Mouse (Mus musculus) embryo, embryonic 9.5 days (tissue): ENCODE data around the gene Gm20219.

Experiments
- DNase-seq: peaks from one replicate; pipeline ENCODE4 v3.0.0-alpha.2; 2017; ENCODE audit errors: extremely low spot score

Gene Gm20219

DNA sequence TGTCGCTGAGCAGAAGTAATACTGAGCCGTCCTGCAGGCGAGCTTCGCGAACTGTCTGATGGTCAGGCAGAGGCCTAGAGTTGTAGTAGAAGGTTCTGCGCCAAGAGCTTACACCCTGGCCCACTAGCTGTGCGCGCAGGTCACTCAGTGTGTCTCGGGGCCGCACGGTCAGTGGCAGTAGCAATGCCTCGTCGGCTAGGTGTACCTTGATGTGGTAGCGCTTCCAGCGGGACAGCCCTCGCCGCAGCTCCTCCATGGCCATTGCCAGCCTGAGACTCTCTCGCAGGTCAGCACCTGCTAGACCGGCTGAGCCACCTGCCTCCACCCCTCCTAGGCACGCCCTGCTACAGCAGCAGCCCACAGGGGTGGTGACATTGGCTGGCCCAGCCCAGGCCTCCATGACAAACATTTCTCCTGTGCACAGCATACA lies at the start of gene Gm20219:
TSS of gene Gm20219 (minus strand) at position 266 of the 430 bp plus-strand sequence.
- DNase-seq = no peak

DNA sequence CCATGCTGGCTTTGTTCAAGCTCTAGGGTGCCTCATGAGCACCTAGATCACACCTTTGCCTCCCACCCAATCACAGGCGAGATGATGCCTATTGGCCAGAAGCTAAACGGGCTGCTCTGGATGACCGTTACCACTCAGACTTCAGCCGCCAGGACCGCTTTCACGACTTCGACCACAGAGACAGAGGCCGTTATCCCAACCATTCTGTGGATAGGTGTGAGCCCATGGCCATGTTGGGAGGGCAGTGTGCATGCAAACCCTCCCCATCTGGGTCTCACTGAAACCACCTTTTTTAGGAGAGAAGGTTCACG lies 49.8 kb upstream of the Gm20219 start:
- no peak for DNase-seq

DNA sequence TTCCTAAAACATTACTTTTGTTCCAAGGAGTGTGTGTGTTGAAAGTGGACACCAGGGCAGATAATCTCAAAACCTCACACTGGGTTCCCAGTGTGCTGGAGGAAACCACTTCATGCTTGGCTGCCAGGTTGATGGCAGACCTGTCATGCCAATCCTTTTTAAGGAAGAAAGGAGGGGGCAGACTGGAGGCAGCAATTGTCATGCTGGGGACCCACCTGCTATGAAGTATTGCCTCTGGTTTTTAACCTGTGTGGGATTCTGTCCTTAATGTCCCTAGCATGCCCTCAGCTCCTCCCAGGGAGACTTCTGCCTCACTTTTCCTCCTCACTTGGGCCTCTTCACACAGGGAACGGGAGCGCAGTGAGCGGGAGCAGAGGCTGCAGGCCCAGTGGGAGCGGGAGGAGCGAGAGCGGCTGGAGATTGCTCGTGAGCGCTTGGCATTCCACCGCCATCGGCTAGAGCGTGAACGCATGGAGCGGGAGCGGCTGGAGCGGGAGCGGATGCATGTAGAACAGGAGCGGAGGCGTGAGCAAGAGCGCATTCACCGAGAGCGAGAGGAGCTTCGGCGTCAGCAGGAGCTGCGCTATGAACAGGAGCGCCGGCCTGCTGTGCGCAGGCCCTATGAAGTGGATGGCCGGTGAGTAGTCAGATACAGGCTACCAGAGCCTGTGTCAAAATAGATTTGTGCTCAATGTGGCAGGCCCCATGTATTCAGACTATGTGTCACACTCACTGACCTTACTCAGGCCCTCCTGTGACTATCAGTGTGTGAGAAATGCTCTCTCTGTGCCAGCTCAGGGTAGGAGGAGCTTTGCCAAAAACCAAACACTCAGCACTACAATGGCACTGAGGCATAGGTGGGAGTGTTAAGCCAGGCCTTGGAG lies 49.2 kb upstream of the Gm20219 start:
- no peak for DNase-seq

DNA sequence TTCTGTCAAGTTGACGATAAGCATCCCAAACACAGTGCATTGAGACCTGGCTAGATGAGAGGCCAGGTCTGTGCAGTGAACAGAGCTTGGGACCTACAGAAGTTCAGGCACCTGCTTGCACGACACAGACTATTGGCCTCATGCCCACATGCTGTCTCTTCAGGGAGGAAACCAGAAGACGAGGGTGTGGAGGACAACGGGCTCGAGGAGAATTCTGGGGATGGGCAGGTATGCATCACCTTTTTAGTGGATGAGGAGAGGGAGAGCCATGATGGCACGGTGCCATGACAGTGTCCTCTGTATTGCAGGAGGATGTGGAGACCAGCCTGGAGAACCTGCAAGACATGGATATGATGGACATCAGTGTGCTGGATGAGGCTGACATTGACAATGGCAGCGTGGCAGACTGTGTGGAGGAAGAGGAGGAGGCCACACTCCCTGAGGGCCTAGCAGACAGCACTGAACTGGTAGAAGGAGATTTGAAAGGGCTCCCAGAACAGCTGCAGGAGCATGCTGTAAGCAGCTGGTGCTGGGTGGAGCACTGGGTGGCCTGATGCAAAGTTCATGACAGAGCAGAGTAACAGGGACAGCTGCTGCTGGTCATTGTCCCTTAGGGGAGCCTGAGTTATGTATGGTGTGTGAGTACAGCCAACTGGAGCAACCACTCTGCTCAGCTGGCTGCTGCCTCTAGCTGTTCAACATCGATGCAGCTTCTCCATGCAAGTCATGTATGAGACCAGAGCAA lies 39.5 kb upstream of the Gm20219 start:
- no peak for DNase-seq

DNA sequence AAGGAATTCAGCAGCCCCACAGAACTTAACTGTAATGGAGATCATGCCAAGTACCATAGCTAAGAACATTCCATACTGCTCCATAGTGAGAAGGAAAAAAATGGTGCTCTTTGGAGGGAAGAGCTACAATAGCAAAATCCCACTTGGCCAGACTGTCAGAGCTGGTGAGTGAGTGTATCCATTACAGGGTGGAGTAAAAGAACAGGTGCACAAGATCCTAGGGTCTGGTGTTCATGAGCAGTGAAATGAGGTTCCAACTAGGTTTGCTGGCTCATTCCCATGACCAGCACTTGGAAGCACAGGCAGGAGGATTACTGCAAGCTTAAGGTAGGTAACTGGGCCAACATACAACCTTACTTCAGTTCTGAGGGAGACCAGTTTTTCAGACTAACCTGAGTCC lies 38.4 kb upstream of the Gm20219 start:
- no peak for DNase-seq

DNA sequence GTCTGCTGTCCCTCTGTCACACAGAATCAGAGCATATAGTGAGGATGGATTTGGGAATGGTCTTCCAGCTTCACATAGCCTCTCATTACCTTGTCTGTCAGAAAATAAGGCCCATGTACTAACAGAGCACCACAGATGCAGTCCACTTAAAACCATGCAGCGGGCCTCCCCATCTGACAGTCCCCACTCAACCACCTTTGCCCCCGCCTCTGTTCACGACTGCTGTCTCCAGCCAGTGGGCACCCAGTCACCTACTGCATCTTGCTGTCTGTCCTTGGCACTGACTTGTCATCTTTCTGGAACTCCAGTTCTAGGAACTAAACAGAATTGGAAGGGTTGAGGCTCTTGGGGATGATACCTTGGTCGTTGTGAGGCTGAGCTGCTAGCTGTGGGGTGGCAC lies 34.7 kb upstream of the Gm20219 start:
- DNase-seq = no peak

DNA sequence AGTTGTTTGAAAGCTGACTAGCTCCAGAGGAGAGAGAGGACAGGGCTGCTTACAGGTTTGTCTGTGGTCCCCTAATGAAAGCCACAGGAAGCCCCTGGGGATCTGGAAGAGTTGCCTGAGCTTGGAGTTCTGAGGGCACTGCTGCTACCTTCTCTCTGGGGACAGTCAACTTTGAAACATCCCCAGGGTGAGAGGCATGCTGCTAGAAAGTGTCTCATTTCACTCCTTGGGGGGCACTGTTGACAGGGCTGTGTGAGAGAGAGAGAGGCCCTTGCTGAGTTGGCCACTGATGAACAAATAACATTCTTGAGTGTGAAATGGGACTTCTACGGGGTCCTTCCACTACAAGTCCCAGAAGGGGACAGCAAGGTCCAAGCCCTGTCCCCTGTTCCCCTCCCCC lies 33.6 kb upstream of the Gm20219 start:
- DNase-seq = no peak

DNA sequence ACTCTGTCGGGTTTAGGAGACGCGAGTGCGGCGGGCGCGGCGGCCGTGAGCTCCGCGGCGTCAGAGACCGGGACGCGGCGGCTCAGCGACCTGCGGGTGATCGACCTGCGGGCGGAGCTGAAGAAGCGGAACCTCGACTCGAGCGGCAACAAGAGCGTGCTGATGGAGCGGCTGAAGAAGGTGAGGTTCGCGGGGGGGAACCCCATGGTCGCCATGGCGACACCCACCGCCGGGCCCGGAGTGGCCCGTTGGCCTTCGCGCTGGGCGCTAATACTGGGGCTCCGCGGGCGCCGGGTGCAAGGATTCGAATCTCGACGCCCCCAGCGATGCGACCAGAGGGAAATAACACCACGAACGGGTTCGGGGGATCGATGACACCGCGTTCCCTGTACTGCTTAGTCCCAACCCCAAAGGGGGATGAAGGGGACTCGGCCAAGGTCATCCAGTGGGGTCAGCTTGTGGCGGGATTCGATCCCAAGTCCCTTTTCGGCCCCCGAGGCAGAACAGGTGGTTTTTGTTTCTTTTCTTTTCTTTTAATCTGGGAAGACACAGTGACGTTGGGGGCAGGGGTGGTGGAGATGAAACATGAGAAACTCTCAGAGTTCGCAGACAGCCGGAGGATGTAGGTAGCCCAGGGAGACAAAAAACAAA lies 31.1 kb upstream of the Gm20219 start:
- DNase-seq = peak; percentile 51

DNA sequence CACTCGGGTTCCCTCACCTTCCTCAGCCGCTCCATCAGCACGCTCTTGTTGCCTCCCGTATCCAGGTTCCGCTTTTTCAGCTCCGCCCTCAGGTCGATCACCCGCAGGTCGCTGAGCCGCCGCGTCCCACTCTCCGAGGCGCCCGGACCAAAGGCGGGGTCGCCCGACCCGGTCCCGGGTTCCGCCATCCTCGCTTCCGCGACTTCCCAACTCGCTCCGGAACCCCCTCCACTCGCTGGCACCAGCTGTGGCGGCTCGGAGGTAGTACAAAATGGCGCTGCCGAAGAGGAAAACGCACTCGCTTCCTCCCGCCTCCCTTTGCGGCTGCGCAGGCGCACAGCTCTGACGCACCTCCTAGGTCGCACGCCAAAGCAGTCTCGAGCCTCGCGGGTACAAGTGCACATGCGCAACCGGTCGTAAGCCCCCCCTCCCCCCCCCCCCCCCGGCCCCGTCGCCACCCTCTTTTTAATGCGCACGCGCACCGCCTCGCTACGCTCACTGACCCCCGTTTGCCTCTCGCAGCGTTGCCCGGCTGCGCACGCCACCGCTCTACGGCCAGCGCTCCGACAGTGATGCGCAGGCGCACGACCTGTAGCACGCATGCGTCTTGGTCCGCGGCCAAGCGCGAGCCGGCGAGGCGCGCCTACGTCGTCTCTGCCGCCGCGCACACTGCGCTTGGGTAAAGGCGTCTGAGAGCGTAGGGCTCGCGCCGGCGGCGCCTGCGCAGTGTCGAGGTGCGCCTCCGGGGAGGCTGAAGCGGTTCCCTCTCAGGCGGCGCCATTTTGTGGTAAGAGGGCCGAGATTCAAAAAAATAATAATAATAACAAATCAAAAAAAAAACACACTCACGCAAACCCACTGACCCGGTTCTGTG lies 30.3 kb upstream of the Gm20219 start, which contains the start of the genes Safb2 and Safb:
TSS of gene Safb2 (minus strand) at position 329 of the 874 bp plus-strand sequence.
TSS of gene Safb (plus strand) at position 569 of the 874 bp plus-strand sequence.
- DNase-seq = peak; percentile 97

DNA sequence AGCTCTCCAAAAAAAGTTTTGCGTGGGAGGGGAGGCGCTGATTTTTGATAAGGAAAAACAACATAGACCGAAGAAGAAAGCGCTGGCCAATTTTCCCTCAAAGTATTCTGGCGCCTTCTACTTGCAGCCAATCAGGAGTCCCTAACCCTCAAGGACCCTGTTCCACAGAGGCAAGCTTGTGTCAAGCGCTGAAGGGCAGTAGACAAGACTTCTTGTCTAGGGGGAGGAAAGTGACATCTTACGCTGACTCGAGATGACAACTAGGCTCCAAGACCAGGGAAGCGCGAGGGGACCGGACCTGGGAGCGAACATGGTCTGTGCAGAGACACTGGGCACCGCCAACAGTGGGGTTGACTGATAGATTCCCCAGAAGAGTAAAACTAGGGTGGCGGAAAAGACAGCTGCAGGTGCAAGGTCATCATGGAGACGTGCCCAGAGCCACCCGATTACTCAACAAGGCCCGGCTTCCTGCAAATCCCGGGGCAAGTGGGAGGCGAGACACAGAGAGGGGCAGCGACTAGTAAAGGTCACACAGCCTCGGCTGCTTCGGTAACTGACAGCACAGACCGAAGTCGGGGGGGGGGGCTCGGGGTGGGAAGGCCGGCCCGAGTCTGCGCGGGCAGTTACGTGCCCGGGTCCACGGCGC lies 29.5 kb upstream of the Gm20219 start:
- no peak for DNase-seq

DNA sequence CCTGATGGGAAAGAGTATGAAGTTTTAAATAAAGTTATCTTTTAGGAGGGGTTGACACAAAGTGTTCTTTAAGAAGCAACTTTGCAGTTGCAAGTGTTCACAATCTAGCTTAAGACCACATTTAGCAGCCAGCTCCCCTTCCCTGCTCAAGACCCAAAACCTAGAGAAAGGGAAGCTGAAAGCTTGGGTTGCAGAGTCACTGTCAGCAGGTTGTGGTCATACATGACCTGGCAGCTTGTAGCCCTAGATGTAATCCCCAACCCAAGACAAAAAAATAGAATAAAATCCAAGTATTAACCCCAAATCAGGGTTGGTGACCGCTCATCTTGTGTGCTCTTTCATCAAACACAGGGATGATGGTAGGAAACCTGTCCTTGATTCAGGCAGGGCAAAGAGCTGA lies 28.9 kb upstream of the Gm20219 start:
- DNase-seq = no peak

DNA sequence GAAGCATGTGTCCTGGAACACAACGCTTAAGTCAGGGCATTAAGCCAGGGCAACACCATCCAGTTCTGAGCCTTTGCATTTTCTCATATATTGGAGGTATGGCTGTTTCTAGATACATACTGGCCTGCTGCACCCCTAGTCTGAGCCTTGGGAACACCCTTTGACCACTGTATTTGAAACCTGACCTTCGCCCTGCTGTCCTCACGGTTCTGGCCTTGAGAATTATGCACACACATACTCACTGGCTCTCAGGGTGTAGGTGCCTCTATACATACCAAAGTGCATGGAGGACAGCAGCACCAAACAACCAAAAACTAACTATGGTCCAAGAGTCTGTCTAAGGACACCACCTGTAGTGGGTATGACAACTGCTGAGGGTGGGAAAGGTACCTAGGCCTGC lies 18.8 kb upstream of the Gm20219 start:
- no peak for DNase-seq

DNA sequence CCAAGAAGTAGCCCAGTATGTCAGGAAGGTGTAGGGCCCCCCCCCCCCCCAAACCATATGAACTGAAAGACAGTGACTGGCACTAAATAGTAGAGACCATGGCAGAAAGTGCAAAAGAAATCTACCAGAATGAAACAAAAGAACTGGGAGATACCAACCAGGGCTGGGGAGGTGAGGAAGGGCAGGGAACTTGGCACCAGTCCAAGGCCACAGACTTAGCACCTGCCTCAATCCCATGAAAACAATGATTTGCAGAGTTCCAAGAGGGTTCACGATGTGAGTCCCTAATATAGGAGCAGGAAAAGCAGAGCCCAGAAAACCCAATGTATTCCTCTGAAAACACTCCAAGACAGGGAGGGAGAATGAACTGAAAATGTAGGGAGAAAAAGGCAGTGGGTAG lies 18.0 kb upstream of the Gm20219 start:
- no peak for DNase-seq

DNA sequence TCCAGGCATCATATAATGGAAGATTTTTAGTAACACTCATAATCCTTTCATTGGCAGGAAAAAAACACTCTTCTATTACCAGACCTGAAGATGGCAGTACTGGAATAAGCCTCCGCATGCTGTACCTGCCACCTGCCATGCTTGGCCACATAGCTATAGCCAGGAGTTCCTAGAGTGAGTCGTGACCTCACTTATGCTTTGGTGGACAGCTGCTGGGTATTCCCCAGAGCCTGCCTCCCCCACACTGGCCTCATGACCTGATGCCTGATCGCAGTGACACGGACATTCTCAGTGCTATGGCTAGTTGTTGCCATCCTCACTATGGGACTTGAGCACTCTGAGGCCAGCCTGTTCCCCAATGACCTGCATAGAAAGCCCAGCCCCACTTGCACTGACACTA lies 16.1 kb upstream of the Gm20219 start:
- DNase-seq = no peak

DNA sequence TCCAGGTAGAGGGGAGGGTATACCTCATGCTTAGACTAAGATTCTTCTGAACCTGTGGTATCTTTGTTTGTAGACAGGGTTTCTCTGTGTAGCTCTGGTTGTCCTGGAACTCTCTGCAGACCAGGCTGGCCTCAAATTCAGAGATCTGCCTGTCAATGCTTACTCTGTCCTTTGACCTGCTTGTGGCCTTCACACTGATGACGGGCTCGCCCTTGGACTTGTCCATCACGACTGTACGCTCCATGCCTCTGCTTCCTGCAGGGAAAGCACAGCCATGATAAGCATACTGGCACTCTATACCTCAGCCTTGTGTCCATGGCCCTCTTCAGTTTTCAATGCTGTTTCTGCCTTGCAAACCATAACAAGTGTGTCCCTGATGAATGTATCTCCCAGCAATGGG lies 13.2 kb upstream of the Gm20219 start:
- DNase-seq = no peak

DNA sequence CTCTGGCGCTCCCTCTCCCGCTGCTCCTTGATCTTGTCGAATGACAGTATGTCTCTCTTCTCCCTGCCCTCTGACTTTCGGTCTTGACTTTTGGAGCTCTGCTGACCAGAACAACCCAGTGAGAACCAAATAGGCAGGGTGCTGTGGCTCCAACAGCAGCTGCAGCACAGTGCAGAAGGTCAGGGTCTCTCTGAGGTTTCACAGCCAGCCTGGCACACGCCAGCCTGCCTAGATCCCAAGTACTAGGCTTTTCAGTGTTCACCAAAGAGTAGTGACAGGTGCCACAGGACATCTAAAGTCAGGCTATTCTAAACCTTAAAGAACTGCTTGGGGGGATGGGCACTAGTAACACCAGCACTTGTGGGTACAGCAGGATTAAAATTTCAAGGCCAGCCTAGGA lies 12.7 kb upstream of the Gm20219 start:
- no peak for DNase-seq

DNA sequence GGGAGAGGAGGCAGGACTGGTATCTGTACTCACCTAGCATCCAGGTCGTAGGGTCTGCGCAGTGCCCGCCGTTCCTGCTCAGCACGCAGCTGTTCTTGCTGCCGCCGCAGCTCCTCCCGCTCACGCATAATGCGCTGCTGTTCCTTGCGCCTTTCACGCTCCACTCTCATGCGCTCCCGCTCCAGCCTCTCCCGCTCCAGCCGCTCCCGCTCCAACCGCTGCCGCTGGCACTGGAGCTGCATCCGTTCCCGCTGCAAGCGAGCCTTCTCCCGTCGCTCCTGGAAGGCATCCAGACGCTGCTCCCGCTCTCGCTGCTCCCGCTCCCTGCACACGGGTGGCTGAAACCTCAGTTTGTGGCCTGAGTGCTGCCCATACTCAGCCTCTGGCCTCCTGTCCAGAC lies 12.1 kb upstream of the Gm20219 start:
- no peak for DNase-seq

DNA sequence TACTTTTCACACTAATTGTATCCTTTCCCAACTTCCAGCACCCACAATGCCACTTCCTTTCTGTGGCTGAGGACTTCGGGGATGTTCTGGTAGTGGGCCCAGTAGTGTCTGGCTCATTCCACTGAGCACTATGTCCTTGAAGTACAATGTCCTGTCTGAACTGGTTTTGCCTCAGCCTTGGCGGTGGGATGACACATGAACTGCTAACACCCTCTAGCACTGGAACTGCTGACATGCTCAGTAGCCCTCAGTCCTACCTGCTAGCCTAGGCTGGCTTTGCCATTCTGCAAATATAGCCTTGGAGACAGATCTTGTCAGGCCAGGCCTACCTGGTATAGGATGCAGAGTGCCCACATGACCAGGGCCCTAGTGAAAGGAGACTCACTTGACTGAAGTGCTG lies 7.7 kb upstream of the Gm20219 start:
- DNase-seq = no peak

DNA sequence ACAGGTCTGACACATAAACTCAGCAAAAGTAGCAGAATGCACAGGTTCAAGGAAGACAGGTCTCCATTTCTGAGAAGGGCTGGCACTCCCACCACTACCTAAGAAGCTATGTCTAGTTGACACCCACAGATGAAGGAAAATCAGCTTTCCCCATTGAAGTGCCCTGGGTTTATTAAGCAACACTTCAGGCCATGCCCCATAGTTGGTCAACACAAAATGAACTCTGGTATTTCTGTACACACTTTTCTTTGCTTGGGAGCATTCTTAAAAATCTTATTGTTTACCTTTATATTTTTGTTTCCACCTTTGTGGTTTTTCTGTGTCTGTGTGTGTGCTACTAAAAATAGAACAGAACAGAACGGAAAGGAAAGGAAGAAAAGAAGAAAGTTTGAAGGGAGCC lies 5.9 kb upstream of the Gm20219 start:
- no peak for DNase-seq

DNA sequence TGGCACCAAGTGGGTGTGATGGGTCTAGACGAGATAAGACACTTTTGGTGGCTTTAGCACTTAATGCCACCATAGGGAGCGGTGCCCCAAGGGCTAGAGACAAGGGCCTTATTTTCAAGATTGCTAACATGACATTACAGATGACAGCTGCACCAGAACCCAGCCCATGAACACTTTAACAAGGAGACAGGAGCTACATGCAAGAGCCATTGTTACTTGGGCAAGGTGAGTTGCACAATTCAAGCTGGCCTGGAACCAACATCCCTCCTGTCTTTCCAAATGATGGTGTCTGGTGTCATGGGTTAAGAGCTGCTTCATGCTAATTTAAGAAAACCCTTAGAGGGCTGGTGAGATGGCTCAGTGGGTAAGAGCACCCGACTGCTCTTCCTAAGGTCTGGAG lies 5.2 kb upstream of the Gm20219 start:
- no peak for DNase-seq

DNA sequence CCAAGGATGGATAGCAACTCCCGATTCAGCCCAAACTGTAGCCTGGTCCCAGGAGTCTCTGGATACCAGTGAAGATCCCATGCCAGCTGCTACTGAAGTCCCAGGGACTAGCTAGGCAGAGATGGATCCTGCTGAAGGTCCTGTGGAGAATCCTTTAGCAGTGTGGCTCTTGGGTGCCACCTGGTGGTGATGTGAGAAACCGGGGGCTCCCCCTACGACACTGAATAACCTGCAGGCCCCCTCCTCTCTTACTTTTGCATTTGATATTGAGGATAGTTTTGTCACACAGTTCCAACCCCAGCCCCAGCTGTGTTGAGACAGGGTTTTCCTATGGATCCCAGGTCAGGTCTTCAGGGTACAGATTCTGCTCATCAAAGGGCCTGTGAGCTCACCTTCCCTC lies 4.3 kb upstream of the Gm20219 start:
- peak; percentile 72 for DNase-seq
